Mouse (Mus musculus): ENCODE data around the gene Gm42417. TPM values are rescaled to one million over a fixed set of nuclear protein-coding genes. Genes with fewer than 3 reads are reported as not detected.

Gm42417 gene
- total and polyA plus RNA-seq, 3 experiments: 0.15 TPM; not detected in 2

- no peaks in the 10 kb centered on the region for H3K9me3 ChIP-seq (replicated peaks)
- peaks cover 19% of the 10 kb centered on the region for H3K4me1 ChIP-seq (ENCODE audit: insufficient read depth, low read depth, low read length)
- no peak overlapping the region for H3K4me3 ChIP-seq (ENCODE audit: low read depth, low read length)
- TF ChIP-seq CTCF (IDR thresholded peaks at IDR 0.05; ENCODE audit: low read depth, low read length): no peak
- no peak for TF ChIP-seq GATA2 (IDR thresholded peaks at IDR 0.05; ENCODE audit: borderline replicate concordance, low read depth, low read length)
- TF ChIP-seq GATA1 (IDR thresholded peaks at IDR 0.05; ENCODE audit: borderline replicate concordance, low read length): no peak
- no peak for TF ChIP-seq POLR2AphosphoS5 (IDR thresholded peaks at IDR 0.05; ENCODE audit: insufficient replicate concordance, low read depth, low read length)
- no peak for TF ChIP-seq TAL1 (conservative IDR thresholded peaks at IDR 0.05; ENCODE audit: low read depth, low read length)
- H3K27me3 ChIP-seq (ENCODE audit: insufficient read depth, low read length): peaks cover 58% of the 10 kb centered on the region
- H3K36me3 ChIP-seq (replicated peaks): peaks cover 5% of the 10 kb centered on the region
- no peak for ATAC-seq (ENCODE audit: extremely low read depth, insufficient number of reproducible peaks, low FRiP score, poor library complexity, severe bottlenecking)
- no peak for DNase-seq (ENCODE audit: low spot score)
Observed at GRCm38 (mm10) chr1:36550075-36550863, 11.0 kb upstream of the Gm42417 start.

DNA sequence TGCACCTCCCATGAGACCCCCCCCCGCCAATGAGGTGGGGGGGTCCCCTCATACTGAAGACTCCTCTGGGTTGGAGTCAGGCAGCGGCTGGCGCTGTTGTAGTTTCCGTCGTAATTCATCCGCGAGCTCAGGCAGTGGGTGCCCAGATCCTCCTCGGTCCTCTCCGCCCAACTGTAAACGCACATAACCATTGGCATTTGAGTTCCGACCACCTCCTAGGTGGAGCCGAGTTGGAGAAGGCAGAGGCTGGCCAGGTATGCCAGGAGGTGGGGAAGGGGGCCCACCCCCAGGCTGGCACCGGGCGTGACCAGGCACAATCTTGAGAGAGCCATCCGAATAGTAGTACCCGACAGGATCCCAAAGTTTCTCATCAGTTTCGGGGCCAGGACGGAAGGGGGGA is 10.3 kb upstream of the Gm42417 start:
- no peak for ATAC-seq (ENCODE audit: extremely low read depth, insufficient number of reproducible peaks, low FRiP score, poor library complexity, severe bottlenecking)
- no peak for DNase-seq (ENCODE audit: low spot score)
- peaks cover 9% of the 10 kb centered on the region for H3K36me3 ChIP-seq (replicated peaks)
- H3K4me3 ChIP-seq (ENCODE audit: low read depth, low read length): no peak overlapping the region
- peaks cover 50% of the 10 kb centered on the region for H3K27me3 ChIP-seq (ENCODE audit: insufficient read depth, low read length)
- no peaks in the 10 kb centered on the region for H3K9me3 ChIP-seq (replicated peaks)
- H3K4me1 ChIP-seq (ENCODE audit: insufficient read depth, low read depth, low read length): peaks cover 21% of the 10 kb centered on the region
- TF ChIP-seq GATA1 (IDR thresholded peaks at IDR 0.05; ENCODE audit: borderline replicate concordance, low read length): no peak
- TF ChIP-seq CTCF (IDR thresholded peaks at IDR 0.05; ENCODE audit: low read depth, low read length): no peak
- no peak for TF ChIP-seq GATA2 (IDR thresholded peaks at IDR 0.05; ENCODE audit: borderline replicate concordance, low read depth, low read length)
- no peak for TF ChIP-seq POLR2AphosphoS5 (IDR thresholded peaks at IDR 0.05; ENCODE audit: insufficient replicate concordance, low read depth, low read length)
- TF ChIP-seq TAL1 (conservative IDR thresholded peaks at IDR 0.05; ENCODE audit: low read depth, low read length): no peak

GRCm38 (mm10) chr1:36548771-36549170 is 9.5 kb upstream of the Gm42417 start:
- TF ChIP-seq CTCF (IDR thresholded peaks at IDR 0.05; ENCODE audit: low read depth, low read length) (no peak), TAL1 (conservative IDR thresholded peaks at IDR 0.05; ENCODE audit: low read depth, low read length) (no peak), GATA2 (IDR thresholded peaks at IDR 0.05; ENCODE audit: borderline replicate concordance, low read depth, low read length) (no peak), POLR2AphosphoS5 (IDR thresholded peaks at IDR 0.05; ENCODE audit: insufficient replicate concordance, low read depth, low read length) (no peak), GATA1 (IDR thresholded peaks at IDR 0.05; ENCODE audit: borderline replicate concordance, low read length) (no peak)
- peaks cover 15% of the 10 kb centered on the region for H3K36me3 ChIP-seq (replicated peaks)

DNA sequence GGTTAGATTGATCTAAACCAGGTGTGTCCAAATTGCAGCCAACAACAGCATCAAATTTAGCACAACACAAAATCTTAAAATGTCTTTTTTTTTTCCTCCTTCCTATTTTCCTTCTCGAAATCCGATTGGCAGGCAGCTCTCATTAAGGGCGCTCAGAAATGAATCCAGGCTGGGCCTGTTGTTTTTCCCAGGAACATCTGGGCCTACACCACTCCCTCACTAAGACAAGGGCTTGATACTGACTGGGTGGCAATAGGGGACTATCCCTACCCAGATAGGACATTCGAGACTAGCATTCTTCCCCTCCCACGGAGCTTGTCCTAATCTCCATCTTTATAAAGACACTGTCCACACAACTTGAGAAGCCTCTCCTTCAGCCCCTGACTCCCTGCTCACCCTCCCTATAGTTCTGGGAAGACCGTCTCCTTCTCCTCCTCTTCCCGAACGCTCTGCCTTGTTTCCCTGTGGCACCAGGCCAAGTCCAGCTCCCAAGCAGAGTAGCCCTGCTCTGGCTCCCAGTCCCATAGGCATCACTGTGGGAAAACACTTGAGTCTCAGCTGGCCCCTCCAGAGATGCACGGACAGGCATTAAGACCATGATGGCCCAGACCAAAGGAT is 8.9 kb upstream of the Gm42417 start:
- peaks cover 22% of the 10 kb centered on the region for H3K36me3 ChIP-seq (replicated peaks)

More at GRCm38 (mm10) chr1:36548771-36549170, 9.5 kb upstream of the Gm42417 start:
- H3K4me1 ChIP-seq (ENCODE audit: insufficient read depth, low read depth, low read length): peaks cover 23% of the 10 kb centered on the region
- H3K27me3 ChIP-seq (ENCODE audit: insufficient read depth, low read length): peaks cover 43% of the 10 kb centered on the region
- H3K9me3 ChIP-seq (replicated peaks): no peaks in the 10 kb centered on the region
- no peak for ATAC-seq (ENCODE audit: extremely low read depth, insufficient number of reproducible peaks, low FRiP score, poor library complexity, severe bottlenecking)
- no peak for DNase-seq (ENCODE audit: low spot score)
- no peak overlapping the region for H3K4me3 ChIP-seq (ENCODE audit: low read depth, low read length)

DNA sequence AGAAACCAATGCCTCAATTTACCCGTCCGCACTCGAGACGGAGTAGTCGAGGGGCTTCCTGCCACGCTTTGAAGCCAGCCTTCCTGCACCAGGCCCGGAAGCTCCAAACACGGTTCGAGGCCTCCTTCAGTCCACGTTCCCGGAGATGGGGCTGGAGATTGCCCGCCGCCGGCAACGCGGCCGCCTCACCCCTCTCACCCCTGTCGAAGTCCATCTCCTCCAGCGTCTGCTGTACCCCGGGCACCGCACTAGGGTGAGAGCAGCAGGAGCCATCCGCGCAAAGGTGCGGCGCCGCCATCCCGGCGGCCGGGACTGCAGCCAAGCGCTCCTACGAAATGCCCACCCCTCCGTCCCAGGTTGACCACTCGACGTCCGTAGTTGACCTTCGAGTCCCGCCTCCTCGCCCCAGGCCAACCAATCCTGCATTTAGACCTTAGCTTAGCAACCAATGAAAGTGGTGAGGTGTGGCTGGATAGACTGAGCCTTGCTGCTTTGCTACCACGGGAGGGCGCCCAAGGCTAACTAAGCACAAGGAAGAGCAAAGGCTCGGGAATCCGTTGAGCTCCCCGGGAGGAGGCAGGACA is 7.8 kb upstream of the Gm42417 start, which contains the start of gene Ankrd39:
Gene Ankrd39 (minus strand): TSS at position 558 of the 584 bp plus-strand sequence.
- ATAC-seq (ENCODE audit: extremely low read depth, insufficient number of reproducible peaks, low FRiP score, poor library complexity, severe bottlenecking) (peak; percentile 99), DNase-seq (ENCODE audit: low spot score) (peak; percentile 100)
- Histone ChIP-seq H3K4me1 (ENCODE audit: insufficient read depth, low read depth, low read length) (peaks cover 23% of the 10 kb centered on the region), H3K27me3 (ENCODE audit: insufficient read depth, low read length) (peaks cover 26% of the 10 kb centered on the region), H3K36me3 (replicated peaks) (peaks cover 33% of the 10 kb centered on the region), H3K4me3 (ENCODE audit: low read depth, low read length) (peak within 1 kb of the TSS; percentile 81), H3K9me3 (replicated peaks) (no peaks in the 10 kb centered on the region)
- no peak for TF ChIP-seq TAL1 (conservative IDR thresholded peaks at IDR 0.05; ENCODE audit: low read depth, low read length)
- TF ChIP-seq CTCF (IDR thresholded peaks at IDR 0.05; ENCODE audit: low read depth, low read length): peak; percentile 89

More for the DNA sequence above, 8.9 kb upstream of the Gm42417 start:
- DNase-seq (ENCODE audit: low spot score) (no peak), ATAC-seq (ENCODE audit: extremely low read depth, insufficient number of reproducible peaks, low FRiP score, poor library complexity, severe bottlenecking) (no peak)
- Histone ChIP-seq H3K27me3 (ENCODE audit: insufficient read depth, low read length) (peaks cover 37% of the 10 kb centered on the region), H3K4me3 (ENCODE audit: low read depth, low read length) (no peak overlapping the region), H3K4me1 (ENCODE audit: insufficient read depth, low read depth, low read length) (peaks cover 23% of the 10 kb centered on the region), H3K9me3 (replicated peaks) (no peaks in the 10 kb centered on the region)
- TF ChIP-seq GATA1 (IDR thresholded peaks at IDR 0.05; ENCODE audit: borderline replicate concordance, low read length) (no peak), POLR2AphosphoS5 (IDR thresholded peaks at IDR 0.05; ENCODE audit: insufficient replicate concordance, low read depth, low read length) (no peak), GATA2 (IDR thresholded peaks at IDR 0.05; ENCODE audit: borderline replicate concordance, low read depth, low read length) (no peak), CTCF (IDR thresholded peaks at IDR 0.05; ENCODE audit: low read depth, low read length) (no peak), TAL1 (conservative IDR thresholded peaks at IDR 0.05; ENCODE audit: low read depth, low read length) (no peak)
